Mouse (Mus musculus): ENCODE results near the gene Cep112. TPM values are rescaled to one million over a fixed set of nuclear protein-coding genes. Genes with fewer than 3 reads are reported as not detected.
"Not testable (repeated sequence)": the region's sequence is repeated elsewhere in the genome, so short reads cannot be mapped to it uniquely, and the experiment has no call there.

The Cep112 gene
- total and polyA plus RNA-seq, 2 experiments from 2014 or later, result 14.1 to 19.5 TPM

DNA sequence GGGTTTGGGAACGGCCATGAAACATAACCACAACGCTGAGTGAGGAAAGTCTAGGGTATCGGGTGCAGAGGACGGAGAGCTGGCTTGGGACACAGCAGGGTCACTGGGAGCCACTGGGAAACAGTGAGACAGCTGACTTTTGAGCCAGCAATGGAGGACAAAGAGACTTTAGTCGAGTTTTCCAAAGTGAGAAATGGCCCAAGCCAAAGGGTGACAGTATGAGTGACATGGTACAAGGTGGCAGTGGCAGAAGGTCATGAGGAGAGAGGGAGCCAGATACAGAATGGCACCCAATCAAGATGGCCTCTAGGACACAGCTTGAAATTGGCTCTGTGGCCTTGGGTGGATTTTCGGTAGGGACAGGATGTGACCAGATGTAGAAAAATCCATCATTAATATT is 433.9 kb downstream of the Cep112 start:
- H3K36me3 ChIP-seq (ENCODE audit: insufficient read depth, low read length), result no peaks in the 10 kb centered on the region
- DNase-seq (ENCODE audit: low spot score), result no peak
- no peaks in the 10 kb centered on the region for H3K27me3 ChIP-seq (ENCODE audit: insufficient read depth, low read length)
- TF ChIP-seq CTCF (IDR thresholded peaks at IDR 0.05), result no peak
- no peak overlapping the region for H3K27ac ChIP-seq (ENCODE audit: low read depth, low read length)
- H3K4me3 ChIP-seq (ENCODE audit: low read depth, low read length), result no peak overlapping the region
- ATAC-seq (ENCODE audit: low FRiP score), result no peak
- peaks cover 19% of the 10 kb centered on the region; the same call in 1 of the 2 replicates for H3K4me1 ChIP-seq (ENCODE audit: insufficient read depth, low read length)
- no peak overlapping the region for H3K4me2 ChIP-seq (ENCODE audit: low read depth, low read length, poor library complexity, severe bottlenecking)
- no peak overlapping the region for H3K9ac ChIP-seq (replicated peaks; ENCODE audit: low read length, poor library complexity, severe bottlenecking)
- 86% methylated on average over 6 of the region's 6 CpGs for WGBS
- H3K9me3 ChIP-seq (ENCODE audit: low read length), result no peaks in the 10 kb centered on the region

DNA sequence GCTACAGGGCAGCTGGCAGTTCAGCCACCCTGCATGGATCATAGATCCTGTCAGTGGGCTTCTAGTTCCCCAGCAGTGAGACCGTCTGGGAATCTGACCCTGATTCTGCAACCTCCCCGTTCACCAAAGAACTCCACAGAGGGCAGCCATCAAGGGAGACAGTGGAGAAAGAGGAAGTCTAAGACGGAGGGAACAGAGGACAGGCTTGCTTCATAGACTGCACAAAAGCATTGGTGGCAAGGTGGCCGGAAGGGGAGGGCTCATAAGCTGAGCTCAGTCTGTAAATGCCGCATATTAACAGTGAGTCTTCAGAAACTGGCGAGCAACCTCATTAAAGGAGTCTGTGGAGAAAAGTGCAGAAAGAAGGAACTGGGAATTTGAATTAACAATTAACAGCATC is 437.4 kb downstream of the Cep112 start:
- Histone ChIP-seq H3K27me3 (ENCODE audit: insufficient read depth, low read length) (no peaks in the 10 kb centered on the region), H3K4me1 (ENCODE audit: insufficient read depth, low read length) (peaks cover 16% of the 10 kb centered on the region; the same call in 1 of the 2 replicates), H3K36me3 (ENCODE audit: insufficient read depth, low read length) (no peaks in the 10 kb centered on the region), H3K4me3 (ENCODE audit: low read depth, low read length) (no peak overlapping the region), H3K27ac (ENCODE audit: low read depth, low read length) (peak overlapping the region; percentile 18; the same call in 1 of the 2 replicates), H3K9me3 (ENCODE audit: low read length) (no peaks in the 10 kb centered on the region), H3K9ac (replicated peaks; ENCODE audit: low read length, poor library complexity, severe bottlenecking) (no peak overlapping the region), H3K4me2 (ENCODE audit: low read depth, low read length, poor library complexity, severe bottlenecking) (no peak overlapping the region)
- DNase-seq (ENCODE audit: low spot score) (no peak), ATAC-seq (ENCODE audit: low FRiP score) (no peak)
- 43% methylated on average over 6 of the region's 6 CpGs for WGBS
- no peak for TF ChIP-seq CTCF (IDR thresholded peaks at IDR 0.05)

DNA sequence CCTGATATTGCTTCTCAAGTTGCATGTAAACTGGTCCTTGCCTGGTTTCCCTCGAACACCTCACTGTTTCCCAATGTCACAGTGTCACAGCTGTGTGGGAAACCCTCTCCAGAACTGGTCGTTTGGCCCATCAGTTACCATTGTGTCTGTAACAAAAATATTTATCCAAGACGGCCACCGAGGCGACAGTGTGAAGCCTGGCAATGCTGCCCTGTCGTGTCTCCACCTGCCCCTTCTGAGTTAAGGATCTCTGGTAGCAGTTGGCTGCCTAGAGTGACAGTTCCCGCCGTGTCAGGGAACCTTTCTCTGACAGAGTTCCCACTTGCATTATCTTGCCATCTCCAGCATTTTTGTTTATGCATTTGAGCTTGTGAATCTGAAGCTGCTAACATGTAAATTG is 440.8 kb downstream of the Cep112 start:
- Histone ChIP-seq H3K9ac (replicated peaks; ENCODE audit: low read length, poor library complexity, severe bottlenecking) (no peak overlapping the region), H3K4me1 (ENCODE audit: insufficient read depth, low read length) (peaks cover 4% of the 10 kb centered on the region; the same call in 1 of the 2 replicates), H3K27me3 (ENCODE audit: insufficient read depth, low read length) (no peaks in the 10 kb centered on the region), H3K27ac (ENCODE audit: low read depth, low read length) (no peak overlapping the region), H3K4me2 (ENCODE audit: low read depth, low read length, poor library complexity, severe bottlenecking) (no peak overlapping the region), H3K36me3 (ENCODE audit: insufficient read depth, low read length) (no peaks in the 10 kb centered on the region), H3K9me3 (ENCODE audit: low read length) (no peaks in the 10 kb centered on the region), H3K4me3 (ENCODE audit: low read depth, low read length) (no peak overlapping the region)
- no peak for DNase-seq (ENCODE audit: low spot score)
- TF ChIP-seq CTCF (IDR thresholded peaks at IDR 0.05), result no peak
- no peak for ATAC-seq (ENCODE audit: low FRiP score)
- WGBS, result 57% methylated on average over 8 of the region's 8 CpGs

GRCm38 (mm10) chr11:108867538-108867937 is 442.5 kb downstream of the Cep112 start:
- H3K27ac ChIP-seq (ENCODE audit: low read depth, low read length), result no peak overlapping the region
- 84% methylated on average over 6 of the region's 6 CpGs for WGBS
- DNase-seq (ENCODE audit: low spot score) (no peak), ATAC-seq (ENCODE audit: low FRiP score) (no peak)
- H3K9me3 ChIP-seq (ENCODE audit: low read length), result no peaks in the 10 kb centered on the region
- no peak for TF ChIP-seq CTCF (IDR thresholded peaks at IDR 0.05)
- H3K36me3 ChIP-seq (ENCODE audit: insufficient read depth, low read length), result no peaks in the 10 kb centered on the region
- no peak overlapping the region for H3K4me3 ChIP-seq (ENCODE audit: low read depth, low read length)
- no peak overlapping the region for H3K4me2 ChIP-seq (ENCODE audit: low read depth, low read length, poor library complexity, severe bottlenecking)
- H3K4me1 ChIP-seq (ENCODE audit: insufficient read depth, low read length), result no peaks in the 10 kb centered on the region
- no peaks in the 10 kb centered on the region for H3K27me3 ChIP-seq (ENCODE audit: insufficient read depth, low read length)
- H3K9ac ChIP-seq (replicated peaks; ENCODE audit: low read length, poor library complexity, severe bottlenecking), result no peak overlapping the region

DNA sequence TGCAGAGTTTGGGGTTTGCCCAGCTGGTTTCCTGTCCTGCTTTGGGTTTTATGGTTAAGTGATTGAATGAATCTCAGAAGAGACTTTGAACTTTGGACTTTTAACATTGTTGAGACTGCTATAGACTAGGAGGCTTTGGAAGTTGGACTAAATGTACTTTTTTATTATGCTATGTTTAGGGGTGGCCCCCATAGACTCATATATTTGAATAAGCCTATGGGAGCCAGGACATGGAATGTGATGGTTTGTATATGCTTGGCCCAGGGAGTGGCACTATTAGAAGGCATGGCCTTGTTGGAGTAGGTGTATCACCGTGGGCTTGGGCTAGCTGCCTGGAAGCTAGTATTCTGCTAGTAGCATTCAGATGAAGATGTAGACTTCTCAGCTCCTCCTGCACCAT is 446.3 kb downstream of the Cep112 start:
- H3K36me3 ChIP-seq (ENCODE audit: insufficient read depth, low read length); H3K27ac ChIP-seq (ENCODE audit: low read depth, low read length); DNase-seq (ENCODE audit: low spot score); H3K4me2 ChIP-seq (ENCODE audit: low read depth, low read length, poor library complexity, severe bottlenecking); H3K4me3 ChIP-seq (ENCODE audit: low read depth, low read length); H3K27me3 ChIP-seq (ENCODE audit: insufficient read depth, low read length); H3K9me3 ChIP-seq (ENCODE audit: low read length); ATAC-seq (ENCODE audit: low FRiP score); H3K9ac ChIP-seq (replicated peaks; ENCODE audit: low read length, poor library complexity, severe bottlenecking); H3K4me1 ChIP-seq (ENCODE audit: insufficient read depth, low read length): not testable (repeated sequence)
- 100% methylated on average over 1 of the region's 1 CpGs for WGBS

- DNase-seq (ENCODE audit: low spot score) (no peak), ATAC-seq (ENCODE audit: low FRiP score) (no peak)
- no peaks in the 10 kb centered on the region for H3K4me1 ChIP-seq (ENCODE audit: insufficient read depth, low read length)
- no peak overlapping the region for H3K27ac ChIP-seq (ENCODE audit: low read depth, low read length)
- H3K27me3 ChIP-seq (ENCODE audit: insufficient read depth, low read length), result no peaks in the 10 kb centered on the region
- H3K9ac ChIP-seq (replicated peaks; ENCODE audit: low read length, poor library complexity, severe bottlenecking), result no peak overlapping the region
- H3K36me3 ChIP-seq (ENCODE audit: insufficient read depth, low read length), result no peaks in the 10 kb centered on the region
- no peaks in the 10 kb centered on the region for H3K9me3 ChIP-seq (ENCODE audit: low read length)
- no peak overlapping the region for H3K4me2 ChIP-seq (ENCODE audit: low read depth, low read length, poor library complexity, severe bottlenecking)
- WGBS, result 86% methylated on average over 3 of the region's 3 CpGs
- TF ChIP-seq CTCF (IDR thresholded peaks at IDR 0.05), result no peak
- H3K4me3 ChIP-seq (ENCODE audit: low read depth, low read length), result no peak overlapping the region
Measured at GRCm38 (mm10) chr11:108871748-108872147, 446.8 kb downstream of the Cep112 start.

Data from midbrain, postnatal 0 days (tissue).